Mouse (Mus musculus) liver, embryonic 14.5 days (tissue): ENCODE measurements at regions not wholly inside any gene's neighbourhood (a gene's known extent, or its start where the extent isn't known, plus 50 kb on each side); places are given as distances from the start of the nearest gene placed in this dataset.
"Not testable (repeated sequence)": the region's sequence is repeated elsewhere in the genome, so short reads cannot be mapped to it uniquely, and the experiment has no call there.

Experiments used
- CTCF ChIP-seq: IDR thresholded peaks from 2 replicates; pipeline ENCODE4 v1.5.1; 2016; ENCODE audit warnings: antibody characterized with exemption, low read depth, control low read depth
- EP300 ChIP-seq: IDR thresholded peaks from 2 replicates; pipeline ENCODE4 v1.6.1; 2016; ENCODE audit warnings: antibody characterized with exemption, low read depth

GRCm38 (mm10) chr6:16755044-16755443 lies 143.2 kb downstream of the Tfec start:
- TF ChIP-seq EP300, CTCF: not testable (repeated sequence)
